Mouse (Mus musculus): ENCODE results near the gene Pde10a. TPM values are rescaled to one million over a fixed set of nuclear protein-coding genes. Genes with fewer than 3 reads are reported as not detected.
A peak's percentile ranks its signal among the peaks of the same experiment; 100 is the strongest.

Pde10a gene
- total RNA-seq, 2 experiments from 2014 or later, result 84.9 to 106 TPM

DNA sequence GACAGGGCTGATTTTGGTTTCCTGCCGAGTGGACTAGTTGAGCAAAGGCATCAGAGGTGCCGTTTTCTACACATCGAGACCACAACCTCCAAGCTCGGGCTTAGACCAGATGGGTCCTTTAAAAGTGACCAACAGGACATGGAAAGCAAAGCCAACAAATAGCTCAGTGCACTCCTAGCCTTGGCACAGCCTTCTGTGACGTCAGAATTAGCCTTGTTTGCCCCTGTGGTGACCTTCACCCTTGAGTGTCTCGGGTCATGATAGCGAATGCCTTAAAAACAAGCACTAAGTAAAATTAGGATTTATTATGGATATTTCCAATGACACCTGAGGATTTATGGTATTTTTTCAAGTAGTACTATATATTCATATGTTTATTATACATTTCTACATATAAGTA lies 267.4 kb downstream of the Pde10a start:
- DNase-seq, result no peak
- intact Hi-C loops (cut with DNase I), result no loop called here

DNA sequence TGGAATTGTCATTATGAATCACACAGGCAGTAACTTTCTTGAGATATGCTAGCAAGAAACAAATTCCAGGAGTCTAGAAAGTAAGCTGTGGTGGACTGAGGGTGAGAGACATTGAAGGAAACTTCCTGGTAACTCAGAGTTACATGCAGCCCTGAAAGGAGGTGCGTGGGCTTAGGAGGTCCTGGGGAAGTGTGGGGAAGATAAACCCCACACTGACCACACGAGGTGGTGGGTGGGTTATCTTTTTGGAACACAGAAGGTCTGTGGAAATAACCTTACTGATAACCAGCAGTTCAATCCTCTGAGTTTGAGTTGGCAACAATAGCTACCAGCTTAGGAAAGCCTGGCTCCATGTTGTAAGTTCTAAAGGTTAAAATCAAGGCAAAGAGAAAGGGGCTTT lies 272.5 kb downstream of the Pde10a start:
- intact Hi-C loops (cut with DNase I), result no loop called here
- no peak for DNase-seq

DNA sequence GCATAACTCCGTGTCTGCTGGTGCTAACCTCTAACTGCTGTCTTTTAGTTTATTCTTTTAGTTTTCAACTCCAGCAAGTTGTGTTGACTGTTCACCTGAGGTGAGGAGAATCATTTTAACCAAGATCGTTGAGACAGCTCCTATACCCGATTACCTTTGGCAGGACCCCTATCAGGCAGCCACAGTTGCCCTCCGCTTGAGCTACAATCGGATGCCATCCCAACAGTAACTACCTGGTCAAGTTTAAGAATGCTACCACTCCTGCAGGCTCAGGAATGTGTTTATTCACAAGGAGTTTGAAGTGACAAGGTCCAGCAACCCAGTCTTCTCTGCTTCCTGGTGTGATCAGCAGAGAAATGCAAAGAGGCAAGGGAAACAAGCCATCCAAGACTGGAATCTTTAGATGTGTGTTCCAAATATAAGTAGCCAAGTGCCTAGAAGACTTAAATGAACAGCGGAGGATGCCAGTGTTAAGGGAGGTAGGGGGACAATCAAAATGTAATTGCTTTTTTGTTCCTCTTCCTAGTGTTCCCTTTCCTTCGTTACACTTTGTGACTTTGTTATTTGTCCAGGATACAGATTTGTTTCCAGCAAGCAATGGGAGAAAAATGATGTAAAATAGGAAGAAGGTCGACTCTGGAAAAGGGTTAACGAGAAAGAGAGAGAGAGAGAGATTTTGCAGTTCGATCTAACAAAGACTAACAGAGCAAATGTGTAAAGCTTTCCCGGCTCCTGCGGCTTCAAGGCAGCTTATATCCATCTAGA lies 273.5 kb downstream of the Pde10a start:
- intact Hi-C loops (cut with DNase I), result no loop called here
- no peak for DNase-seq

DNA sequence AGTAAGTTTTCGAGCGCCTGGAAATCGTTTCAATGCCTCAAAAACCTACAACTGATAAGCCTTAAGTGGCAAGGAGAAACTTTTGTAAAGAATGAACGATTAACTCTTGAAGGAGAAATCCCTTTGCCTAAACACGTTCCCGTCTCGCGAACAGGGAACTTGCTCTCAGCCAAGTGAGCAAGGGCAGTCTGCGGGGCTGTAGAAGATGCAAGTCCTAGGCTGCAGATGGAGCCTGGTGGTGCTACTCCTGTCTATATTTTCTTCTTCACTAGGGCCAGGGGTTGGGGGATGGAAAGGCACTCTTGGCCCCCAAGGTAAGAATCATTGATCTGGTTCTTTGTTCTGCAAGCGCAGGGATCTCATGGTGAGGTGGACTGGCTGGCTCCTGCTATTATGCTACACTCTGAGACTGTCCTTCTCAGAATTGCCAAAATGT lies 274.1 kb downstream of the Pde10a start:
- DNase-seq, result no peak
- intact Hi-C loops (cut with DNase I), result no loop called here

- intact Hi-C loops (cut with DNase I), result loop anchor here (5.0 kb wide), 2 partner anchors 137 to 188 kb away; no protein-coding TSS in a partner anchor
Measured at GRCm38 (mm10) chr17:8799914-8800420, 274.8 kb downstream of the Pde10a start.

GRCm38 (mm10) chr17:8800478-8801082 lies 275.4 kb downstream of the Pde10a start:
- intact Hi-C loops (cut with DNase I), result loop anchor here (5.0 kb wide), 2 partner anchors 137 to 188 kb away; no protein-coding TSS in a partner anchor
- DNase-seq, result peak; percentile 49

More at GRCm38 (mm10) chr17:8799914-8800420, 274.8 kb downstream of the Pde10a start:
- DNase-seq, result no peak

DNA sequence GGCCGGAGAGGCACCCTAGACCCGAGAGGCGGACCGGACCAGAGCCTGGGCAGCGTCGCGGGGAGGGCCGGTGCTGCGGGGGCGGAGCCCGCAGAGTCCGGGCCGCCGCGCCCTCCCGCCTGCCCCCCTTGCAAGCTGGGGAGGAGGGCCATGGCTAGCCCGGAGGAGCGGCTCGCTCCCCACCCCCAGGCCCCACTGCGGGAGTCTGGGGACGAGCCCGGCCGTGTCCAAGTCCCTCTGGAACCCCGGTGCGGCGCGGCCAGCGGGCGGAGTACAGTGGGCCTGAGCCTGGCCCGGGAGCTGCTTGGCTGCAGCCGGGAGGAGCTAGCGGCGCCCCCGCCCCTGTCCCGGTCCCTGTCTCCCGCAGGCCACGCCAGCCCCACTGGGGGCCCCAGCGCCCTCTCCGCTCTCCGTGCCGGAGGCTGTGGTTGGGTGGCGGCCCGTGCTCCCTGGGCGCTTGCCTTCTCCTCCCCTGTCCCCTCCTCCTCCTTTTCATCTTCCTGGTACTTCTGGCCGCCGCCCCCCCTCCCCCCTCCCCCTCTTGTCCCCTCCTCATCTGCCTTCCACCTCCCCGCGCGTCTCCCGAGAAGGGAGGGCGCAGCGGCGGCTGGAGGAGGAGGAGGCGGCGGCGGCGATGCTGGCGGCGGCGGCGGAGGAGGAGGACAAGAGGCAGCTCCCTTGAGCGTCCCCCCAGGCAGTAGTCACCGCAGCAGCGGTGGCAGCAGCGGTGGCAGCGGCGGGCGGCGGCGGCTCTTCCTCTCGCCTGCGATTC lies 276.1 kb downstream of the Pde10a start:
- intact Hi-C loops (cut with DNase I), result loop anchor here (5.0 kb wide), 2 partner anchors 136 to 189 kb away; no protein-coding TSS in a partner anchor
- peak; percentile 64 for DNase-seq

- no peak for DNase-seq
- intact Hi-C loops (cut with DNase I), result loop anchor here (5.0 kb wide), 2 partner anchors 136 to 189 kb away; no protein-coding TSS in a partner anchor
Measured at GRCm38 (mm10) chr17:8801855-8802104, 276.6 kb downstream of the Pde10a start.

DNA sequence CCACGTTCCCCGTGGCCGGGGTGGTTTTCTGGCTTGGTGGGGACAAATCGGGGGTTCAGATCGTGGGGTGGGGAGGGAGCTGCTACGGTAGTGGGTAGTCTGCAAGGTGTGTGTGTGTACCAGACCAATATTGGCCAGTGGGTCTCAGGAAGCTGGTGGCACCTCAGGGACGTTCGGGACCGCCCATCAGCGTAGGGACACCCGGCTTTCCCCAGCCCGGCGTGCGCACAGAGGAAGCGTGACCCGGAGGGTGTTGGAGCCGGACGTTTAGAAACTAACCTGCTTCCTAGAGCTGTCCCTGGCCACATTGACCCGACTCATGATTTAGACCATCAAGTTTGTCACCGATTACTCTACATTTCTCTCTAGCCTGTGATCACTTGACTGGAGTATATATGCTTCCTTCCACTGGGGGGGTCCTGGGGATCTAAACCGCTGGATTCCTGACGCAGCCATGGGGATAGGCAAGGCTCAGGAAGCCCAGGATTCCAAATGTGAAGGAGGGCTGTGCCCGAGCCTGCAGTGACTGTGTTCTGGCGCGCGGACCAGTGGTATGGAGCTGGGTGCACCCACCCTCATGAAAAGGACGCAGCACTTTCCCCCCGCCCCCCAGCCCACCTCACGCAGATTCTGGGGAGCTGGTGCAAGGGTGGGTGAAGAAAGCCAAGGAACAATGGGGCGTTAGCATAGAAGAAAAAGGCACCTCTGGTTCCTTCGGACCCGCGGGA lies 277.2 kb downstream of the Pde10a start:
- intact Hi-C loops (cut with DNase I), result loop anchor here (5.0 kb wide), 2 partner anchors 135 to 190 kb away; no protein-coding TSS in a partner anchor
- peak; percentile 22 for DNase-seq

- intact Hi-C loops (cut with DNase I), result loop anchor here (5.0 kb wide), 2 partner anchors 134 to 191 kb away; no protein-coding TSS in a partner anchor
- DNase-seq, result peak; percentile 21
Measured at GRCm38 (mm10) chr17:8802889-8803799, 278.0 kb downstream of the Pde10a start.

DNA sequence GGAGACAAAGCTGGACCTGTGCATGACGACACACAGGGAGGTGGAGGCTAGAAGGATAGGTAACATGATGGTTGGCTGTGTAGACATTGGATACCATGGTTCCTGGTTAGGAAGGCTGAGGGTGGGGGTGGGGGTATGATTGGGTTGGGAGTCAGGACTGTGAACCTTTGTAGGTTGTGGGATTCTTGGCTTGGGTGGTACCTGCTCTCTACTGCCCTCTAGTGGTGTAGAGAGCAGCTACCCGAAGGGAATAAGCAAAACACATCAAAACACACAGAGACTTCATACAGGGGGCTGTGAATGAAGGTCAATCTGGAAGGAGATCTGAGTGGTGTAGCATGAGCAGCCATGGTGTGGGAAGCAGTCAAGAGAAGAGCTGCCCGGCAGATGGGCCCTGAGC lies 282.2 kb downstream of the Pde10a start:
- DNase-seq, result no peak
- intact Hi-C loops (cut with DNase I), result no loop called here

DNA sequence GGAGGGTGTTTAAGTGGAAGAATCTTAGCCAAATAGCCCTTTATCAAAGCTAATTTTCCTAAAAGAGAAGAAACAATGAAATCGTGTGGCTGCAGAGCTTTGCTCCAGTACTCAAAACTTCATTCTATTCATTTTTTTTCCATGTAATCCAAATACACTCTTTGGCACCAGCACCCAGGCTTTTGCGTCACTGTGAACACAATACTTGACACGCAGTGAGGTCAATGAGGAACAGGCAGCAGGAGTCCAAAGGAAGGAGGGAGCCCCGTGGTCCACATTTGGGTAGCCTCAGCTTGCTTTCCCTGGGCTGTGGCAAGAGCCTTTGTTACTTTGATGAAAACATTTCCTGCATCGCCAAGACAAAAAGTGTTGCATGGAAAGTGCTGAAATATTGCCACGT lies 284.6 kb downstream of the Pde10a start:
- no peak for DNase-seq
- intact Hi-C loops (cut with DNase I), result no loop called here

GRCm38 (mm10) chr17:8810201-8810600 lies 285.0 kb downstream of the Pde10a start:
- no peak for DNase-seq
- intact Hi-C loops (cut with DNase I), result no loop called here

DNA sequence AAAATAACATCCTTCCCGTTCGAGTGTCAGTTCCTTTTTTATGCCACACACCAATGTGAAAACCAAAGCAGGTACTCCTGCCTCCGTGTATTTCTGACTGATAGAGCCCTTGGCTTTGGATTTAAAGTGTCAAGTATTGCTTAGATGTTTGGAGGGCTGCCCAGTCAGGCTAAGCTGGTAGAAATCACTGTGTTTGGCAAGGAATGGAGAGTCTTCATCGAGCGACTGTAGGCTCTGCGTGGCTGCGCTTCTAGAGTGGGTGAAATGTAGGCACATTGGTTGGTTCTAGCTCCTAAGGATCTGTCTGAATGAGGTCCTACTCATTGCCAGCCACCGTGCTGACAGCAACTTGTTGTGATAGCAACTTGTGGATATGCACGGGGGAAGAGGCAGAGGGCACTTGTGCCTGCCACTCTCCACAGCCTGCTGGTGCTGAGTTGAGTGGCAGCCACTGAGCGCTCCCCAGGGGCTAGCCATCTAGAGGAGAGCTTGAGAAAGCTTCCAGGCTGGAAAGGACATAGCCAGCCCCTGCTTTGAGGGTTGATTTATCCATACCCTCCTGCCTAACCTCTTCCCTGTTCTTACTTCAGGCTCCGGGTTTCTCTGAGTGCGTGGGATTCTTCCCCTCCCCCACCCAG lies 287.2 kb downstream of the Pde10a start:
- intact Hi-C loops (cut with DNase I), result no loop called here
- DNase-seq, result peak; percentile 74

DNA sequence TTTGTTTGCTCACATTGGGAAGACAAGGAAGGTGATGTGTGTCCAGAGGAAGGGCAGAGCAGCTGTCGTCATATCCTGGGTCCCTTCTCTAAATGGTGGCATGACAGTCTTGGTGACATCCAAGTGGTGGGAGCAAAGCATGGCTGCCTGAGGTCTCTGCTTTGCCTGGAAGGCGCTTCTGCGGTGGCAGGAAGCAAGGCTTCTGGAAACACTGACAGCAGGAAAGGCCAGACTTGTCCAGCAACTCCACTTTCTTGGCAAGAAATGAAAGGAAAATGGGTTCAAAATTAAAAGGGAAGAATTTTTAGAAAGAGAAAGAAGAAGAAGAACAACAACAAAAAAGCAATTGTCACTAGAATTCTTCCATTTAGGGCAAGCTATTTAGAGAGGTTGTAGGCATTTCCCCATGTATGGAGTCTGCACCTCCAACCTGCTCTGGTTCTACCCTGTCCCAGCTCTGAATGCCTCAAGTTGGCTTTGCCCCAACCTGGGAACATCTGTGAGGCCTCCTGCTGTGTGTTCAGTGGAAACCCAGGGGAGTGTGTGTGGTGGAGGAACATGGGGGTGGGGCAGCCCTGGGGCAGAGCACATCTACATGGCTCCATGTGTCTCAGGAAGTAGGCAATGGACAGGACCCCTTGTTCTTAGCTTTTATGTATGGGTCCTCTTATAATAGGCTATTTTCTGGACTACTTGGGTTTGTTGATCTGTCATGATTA lies 288.8 kb downstream of the Pde10a start:
- DNase-seq, result no peak
- intact Hi-C loops (cut with DNase I), result no loop called here

- no peak for DNase-seq
- intact Hi-C loops (cut with DNase I), result no loop called here
Measured at GRCm38 (mm10) chr17:8815376-8815775, 290.2 kb downstream of the Pde10a start.

DNA sequence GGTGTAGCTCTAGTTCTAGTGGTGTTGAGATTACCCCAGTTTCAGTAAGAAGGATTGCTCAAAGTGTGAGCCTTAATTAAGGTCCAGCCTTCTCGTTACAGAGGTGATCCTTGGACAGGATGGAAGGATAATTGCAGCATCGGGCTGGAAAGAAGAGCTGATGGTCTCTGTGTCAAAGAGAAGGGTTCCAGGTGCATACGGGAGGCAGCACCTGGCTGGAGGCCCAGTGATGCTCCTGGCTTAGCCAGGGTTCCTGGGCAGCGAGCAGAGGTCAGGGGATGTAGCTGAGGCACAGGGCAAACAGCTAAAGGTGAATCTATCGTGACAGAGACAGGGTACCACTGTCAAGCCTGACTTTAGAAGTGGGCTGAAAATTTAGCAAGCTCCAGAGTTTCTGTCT lies 290.7 kb downstream of the Pde10a start:
- intact Hi-C loops (cut with DNase I), result no loop called here
- DNase-seq, result no peak

DNA sequence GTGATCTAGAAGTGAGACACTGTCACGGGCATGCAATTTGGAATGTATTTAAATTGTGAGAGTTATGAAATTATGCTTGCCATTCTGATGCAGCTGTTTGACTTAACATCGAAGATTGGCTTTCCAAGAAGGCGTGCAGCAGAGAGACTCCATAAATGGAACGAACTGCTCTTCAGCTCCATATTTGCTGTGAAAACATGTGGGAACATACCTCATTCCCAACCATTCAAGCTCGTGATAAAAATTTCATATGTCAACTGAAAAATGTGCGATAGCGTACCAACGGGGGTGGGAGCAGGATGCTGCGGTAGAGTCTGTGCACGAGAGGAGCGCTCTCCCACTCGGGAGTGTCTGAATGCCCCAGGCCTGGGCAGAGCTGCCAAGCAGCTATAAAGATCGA lies 293.5 kb downstream of the Pde10a start:
- intact Hi-C loops (cut with DNase I), result no loop called here
- DNase-seq, result no peak
